Mouse (Mus musculus) hindlimb bud, embryonic 11.5 days (tissue): Measurements from ENCODE around the gene Gm13288.
"Not testable (repeated sequence)": the region's sequence is repeated elsewhere in the genome, so short reads cannot be mapped to it uniquely, and the experiment has no call there.

ENCODE experiments used
- DNase-seq: peaks from one replicate; pipeline ENCODE4 v3.0.0-alpha.2; 2012; ENCODE audit warnings: low read depth, low spot score; ENCODE audit errors: extremely low spot score

Gm13288 gene

DNA sequence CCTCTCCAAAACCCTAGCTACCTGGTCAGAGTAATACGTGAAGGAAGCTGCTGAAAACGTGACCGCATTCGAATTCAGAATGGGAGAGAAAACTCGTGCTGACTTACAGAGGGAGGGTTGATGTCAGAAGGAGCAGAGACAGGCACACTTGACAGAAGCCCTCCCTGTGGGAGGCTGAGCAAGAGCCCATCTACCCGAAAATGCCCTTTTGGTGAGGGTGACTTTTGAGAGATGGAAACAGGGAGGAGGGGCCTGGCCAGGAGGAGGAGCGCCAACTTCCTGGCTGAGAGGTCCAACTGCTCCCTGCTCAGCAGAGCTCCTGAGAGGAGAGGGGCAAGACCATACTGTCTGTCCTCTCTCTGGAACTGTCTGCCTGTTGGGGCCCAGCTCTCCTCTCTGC, 6.0 kb upstream of the Gm13288 start, which contains the start of gene Gm13285:
TSS of gene Gm13285 (plus strand) at position 301 of the 400 bp plus-strand sequence.
- DNase-seq: not testable (repeated sequence)

DNA sequence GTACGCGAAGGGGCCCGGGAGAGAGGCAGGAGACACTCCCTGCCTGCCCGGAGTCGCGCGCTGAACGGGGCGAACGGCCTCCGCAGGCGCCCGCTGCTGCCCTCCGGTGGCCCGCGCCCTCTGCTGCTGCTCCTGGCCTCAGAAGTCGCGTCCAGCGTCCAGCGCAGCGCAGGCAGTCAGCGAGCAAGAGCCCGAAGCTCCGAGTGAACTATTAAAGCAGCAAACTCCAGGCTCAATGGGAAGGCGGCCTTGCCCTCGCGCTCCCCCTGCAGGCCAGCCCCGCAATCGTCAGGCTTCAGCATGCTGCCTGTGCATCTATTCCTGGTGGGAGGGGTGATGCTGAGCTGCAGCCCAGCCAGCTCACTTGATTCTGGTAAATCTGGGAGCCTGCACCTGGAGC, 2.4 kb upstream of the Gm13288 start, which contains the start of gene Gm13287:
TSS of gene Gm13287 (plus strand) at position 301 of the 400 bp plus-strand sequence.
- not testable (repeated sequence) for DNase-seq

DNA sequence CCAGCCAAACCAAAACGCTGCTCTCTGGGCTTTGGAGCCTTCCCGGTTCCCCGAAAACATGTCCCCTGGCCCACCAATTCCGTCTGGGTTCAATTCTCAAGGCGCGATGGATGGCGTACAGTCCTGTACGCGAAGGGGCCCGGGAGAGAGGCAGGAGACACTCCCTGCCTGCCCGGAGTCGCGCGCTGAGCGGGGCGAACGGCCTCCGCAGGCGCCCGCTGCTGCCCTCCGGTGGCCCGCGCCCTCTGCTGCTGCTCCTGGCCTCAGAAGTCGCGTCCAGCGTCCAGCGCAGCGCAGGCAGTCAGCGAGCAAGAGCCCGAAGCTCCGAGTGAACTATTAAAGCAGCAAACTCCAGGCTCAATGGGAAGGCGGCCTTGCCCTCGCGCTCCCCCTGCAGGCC, 430 bp downstream of the Gm13288 start:
- not testable (repeated sequence) for DNase-seq

DNA sequence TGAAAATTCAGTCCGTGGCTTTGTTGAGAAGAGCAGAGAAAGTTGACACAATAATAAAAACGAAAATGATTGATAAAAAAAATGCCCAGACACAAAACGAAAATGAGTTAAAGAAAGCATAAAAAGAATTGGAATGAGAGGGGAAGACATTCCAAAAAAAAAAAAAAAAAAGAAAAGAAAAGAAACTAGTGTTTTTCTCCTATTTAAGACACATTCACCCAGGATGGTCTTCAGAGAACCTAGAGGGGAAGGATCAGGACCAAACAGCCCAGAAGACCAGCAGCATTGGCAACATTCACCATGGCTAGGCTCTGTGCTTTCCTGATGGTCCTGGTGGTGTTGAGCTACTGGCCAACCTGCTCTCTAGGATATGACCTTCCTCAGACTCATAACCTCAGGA, 10.6 kb downstream of the Gm13288 start, which contains the start of gene Ifna7:
TSS of gene Ifna7 (plus strand) at position 301 of the 400 bp plus-strand sequence.
- no peak for DNase-seq

DNA sequence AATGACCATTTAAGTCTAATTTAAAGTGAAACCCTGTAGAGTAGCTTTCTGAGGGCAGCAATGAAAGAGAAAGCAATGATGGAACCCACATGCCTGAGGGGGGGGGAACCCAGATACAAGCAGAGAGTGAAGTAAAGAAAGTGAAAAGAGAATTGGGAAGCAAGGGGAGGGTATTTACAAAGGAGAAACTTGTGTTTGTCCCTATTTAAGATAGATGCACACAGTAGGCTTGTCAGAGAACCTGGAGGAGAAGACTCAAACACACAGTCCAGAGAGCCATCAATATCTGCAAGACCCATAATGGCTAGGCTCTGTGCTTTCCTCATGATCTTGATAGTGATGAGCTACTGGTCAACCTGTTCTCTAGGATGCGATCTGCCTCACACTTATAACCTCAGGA, 14.3 kb downstream of the Gm13288 start, which contains the start of gene Ifna11:
TSS of gene Ifna11 (plus strand) at position 301 of the 400 bp plus-strand sequence.
- DNase-seq: no peak

DNA sequence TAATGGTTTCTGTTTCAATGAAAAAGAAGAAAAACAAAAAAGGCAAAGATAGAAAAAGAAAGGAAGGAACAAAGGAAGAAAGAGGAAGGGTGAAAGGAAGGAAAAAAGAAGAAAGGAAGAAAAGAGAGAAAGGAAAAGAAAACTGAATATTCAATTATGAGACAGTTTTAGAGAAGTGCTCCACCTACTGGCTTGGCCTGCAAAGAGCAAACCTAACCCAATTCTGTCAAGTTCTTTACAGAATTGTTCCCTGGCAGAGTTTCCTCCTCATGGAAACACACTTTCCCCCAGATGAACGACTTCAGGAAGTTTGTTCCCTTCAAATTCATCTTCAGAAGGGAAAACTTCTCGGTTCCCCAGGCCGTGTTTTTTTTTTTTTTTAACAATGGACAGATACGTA, 17.7 kb downstream of the Gm13288 start:
- DNase-seq: no peak

DNA sequence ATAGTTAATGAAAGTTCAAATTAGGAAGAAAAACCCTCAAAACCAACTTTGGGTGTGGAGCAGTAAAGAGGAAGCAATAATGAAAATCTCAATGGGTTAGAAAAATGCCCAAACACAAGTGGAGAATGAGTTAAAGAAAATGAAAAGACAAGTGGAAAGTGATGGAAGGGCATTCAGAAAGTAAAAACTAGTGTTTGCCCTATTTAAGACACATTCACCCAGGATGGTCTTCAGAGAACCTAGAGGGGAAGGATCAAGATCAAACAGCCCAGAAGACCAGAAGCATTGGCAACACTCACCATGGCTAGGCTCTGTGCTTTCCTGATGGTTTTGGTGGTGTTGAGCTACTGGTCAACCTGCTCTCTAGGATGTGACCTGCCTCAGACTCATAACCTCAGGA, 21.8 kb downstream of the Gm13288 start, which contains the start of gene Ifna6:
TSS of gene Ifna6 (plus strand) at position 301 of the 400 bp plus-strand sequence.
- not testable (repeated sequence) for DNase-seq

DNA sequence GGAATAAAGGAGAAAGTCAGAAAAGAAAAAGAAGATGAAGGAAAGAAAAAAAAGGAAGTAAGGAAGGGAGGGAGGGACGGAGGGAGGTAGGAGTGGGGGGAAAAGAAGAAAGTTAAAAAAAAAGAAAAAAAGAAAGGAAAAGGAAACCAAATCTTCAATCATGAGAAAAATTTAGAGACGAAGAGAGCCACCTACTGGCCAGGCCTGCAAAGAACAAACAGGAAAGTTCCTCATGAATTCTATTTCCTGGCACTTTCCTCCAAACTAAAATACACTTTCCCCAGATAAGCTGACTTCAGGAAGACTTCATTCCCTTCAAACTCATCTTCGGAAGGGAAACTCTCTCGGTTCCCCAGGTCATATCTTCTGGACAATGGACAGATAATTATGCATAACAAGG, 25.2 kb downstream of the Gm13288 start:
- no peak for DNase-seq

DNA sequence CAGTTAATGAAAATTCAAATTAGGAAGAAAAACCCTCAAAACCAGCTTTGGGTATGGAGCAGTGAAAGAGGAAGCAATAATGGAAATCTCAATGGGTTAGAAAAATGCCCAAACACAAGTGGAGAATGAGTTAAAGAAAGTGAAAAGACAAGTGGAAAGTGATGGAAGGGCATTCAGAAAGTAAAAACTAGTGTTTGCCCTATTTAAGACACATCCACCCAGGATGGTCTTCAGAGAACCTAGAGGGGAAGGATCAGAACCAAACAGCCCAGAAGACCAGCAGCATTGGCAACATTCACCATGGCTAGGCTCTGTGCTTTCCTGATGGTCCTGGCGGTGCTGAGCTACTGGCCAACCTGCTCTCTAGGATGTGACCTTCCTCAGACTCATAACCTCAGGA, 29.9 kb downstream of the Gm13288 start, which contains the start of gene Ifna5:
TSS of gene Ifna5 (plus strand) at position 301 of the 400 bp plus-strand sequence.
- DNase-seq: not testable (repeated sequence)

DNA sequence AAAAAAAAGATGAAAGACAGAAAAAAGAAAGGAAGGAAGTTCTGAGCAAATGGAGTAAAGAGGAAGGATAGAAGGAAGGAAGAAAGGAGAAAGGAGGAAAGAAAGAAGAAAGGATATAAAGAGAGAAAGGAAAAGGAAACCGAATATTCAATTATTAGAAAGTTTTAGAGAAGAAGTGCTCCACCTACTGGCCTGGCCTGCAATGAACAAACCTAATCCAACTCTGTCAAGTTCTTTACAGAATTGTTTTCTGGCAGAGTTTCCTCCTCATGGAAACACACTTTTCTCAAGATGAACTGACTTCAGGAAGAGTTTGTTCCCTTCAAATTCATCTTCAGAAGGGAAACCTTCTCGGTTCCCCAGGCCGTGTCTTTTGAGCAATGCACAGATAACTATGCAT, 33.5 kb downstream of the Gm13288 start:
- DNase-seq: no peak

DNA sequence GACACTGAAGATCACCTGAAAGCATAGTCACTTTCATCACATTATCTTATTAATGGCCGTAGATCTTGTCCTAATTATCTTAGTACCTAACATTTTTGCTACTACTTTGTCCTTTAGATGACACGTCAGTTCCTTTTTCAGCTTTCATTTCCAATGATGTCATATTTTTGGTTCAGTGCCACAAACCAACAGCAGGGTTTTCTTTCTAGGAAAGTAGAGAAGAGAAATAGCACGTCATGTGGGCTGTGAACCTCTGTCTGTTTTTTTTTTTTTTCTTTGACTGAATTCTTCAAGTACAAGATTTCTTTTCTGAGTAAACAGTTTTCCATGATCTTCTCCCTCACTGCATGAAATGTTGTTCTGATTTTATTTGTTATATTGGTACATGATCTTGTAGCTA, 34.7 kb downstream of the Gm13288 start:
- no peak for DNase-seq

DNA sequence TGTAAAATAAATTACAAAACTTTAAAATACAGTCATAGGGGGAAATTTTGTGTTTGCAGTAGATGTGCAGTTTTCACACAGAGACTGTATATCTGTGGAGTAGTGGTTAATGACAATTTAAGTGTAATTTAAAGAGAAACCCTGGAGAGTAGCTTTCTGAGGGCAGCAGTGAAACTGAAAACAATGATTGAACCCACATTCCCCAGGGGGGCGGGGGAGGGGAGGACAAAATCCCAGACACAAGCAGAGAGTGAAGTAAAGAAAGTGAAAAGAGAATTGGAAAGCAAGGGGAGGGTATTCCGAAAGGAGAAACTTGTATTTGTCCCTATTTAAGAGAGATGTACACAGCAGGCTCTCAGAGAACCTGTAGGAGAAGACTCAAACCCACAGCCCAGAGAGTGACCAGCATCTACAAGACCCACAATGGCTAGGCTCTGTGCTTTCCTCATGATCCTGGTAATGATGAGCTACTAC, 36.1 kb downstream of the Gm13288 start, which contains the start of gene Ifna4:
TSS of gene Ifna4 (plus strand) at position 424 of the 474 bp plus-strand sequence.
- no peak for DNase-seq

DNA sequence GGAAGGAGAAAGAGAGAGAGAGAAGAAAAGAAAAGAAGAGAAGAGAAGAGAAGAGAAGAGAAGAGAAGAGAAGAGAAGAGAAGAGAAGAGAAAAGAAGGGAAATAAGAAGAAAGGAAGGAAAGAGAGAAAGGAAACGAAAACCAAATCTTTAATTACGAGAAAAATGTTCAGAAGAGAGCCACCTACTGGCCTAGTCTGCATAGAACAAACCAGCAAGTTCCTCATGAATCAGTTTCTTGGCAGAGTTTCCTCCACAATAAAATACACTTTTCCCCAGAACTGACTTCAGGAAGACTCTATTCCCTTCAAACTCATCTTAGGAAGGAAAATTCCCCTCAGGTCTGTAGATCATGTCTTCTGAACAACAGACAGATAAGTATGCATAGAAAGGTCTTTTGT, 40.0 kb downstream of the Gm13288 start:
- no peak for DNase-seq

DNA sequence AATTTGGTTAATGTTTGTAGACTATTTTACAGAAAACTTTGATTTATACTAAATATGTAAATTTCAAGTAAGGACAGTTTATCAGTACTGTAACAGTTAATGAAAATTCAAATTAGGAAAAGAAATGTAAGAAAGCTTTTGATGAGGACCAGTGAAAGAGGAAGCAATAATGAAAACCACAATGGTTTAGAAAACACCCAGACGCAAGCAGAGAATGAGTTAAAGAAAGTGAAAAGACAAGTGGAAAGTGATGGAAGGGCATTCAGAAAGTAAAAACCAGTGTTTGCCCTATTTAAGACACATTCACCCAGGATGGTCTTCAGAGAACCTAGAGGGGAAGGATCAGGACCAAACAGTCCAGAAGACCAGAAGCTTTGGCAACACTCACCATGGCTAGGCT, 44.4 kb downstream of the Gm13288 start, which contains the start of gene Ifna1:
TSS of gene Ifna1 (plus strand) at position 390 of the 400 bp plus-strand sequence.
- DNase-seq: no peak

DNA sequence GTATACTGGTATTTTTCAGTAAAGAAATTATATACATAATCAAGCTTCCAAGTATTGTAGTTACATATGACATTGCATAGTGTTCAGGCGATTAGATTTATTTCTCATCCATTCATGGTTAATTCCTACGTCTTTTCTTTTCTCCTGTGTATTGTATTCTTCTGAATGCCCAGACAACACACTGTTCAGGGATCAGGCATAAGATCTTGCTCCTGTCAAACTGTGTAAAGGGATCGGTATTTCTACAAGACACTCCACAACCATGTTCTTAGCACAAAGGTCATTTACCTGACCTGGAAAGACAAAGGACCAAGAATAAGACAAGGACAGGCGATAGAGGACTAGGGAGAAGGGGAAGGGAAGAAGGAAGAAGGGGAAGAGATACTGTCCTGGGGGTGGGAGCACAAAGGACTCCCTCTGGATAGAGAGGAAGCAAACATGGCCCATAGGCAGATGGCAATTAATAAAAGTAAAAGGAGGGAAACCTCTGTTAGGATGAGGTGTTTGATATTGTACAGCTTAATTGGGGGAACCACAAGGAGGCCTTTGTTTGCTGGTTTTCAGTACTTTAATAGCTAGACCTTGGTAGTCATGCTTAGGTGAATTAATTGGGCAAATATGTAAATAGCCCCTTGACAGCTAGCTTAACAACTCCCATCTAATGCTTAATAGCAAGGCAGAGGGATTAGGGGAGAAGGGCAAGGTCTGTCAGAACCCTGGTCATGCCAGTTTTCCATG, 45.9 kb downstream of the Gm13288 start:
- DNase-seq: no peak
